Mouse (Mus musculus) stomach, postnatal 0 days (tissue): Measurements from ENCODE around the gene Lias. TPM values are rescaled to one million over a fixed set of nuclear protein-coding genes. Genes with fewer than 3 reads are reported as not detected.

Experiments used
- ATAC-seq: fragments of 200-750 bp; cut with Nextera tagmentation; 2 replicates; pipeline ENCODE4 v1.8.0; 2017; ENCODE audit not compliant: low FRiP score, low TSS enrichment
- DNase-seq: peaks from one replicate; pipeline ENCODE4 v3.0.0-alpha.2; 2016; ENCODE audit warnings: low spot score
- H3K27ac ChIP-seq: fragments of 300-500 bp; sonication (generic); replicated peaks from 2 replicates; pipeline ENCODE4 v1.5.1; 2014; ENCODE audit warnings: mild to moderate bottlenecking, control low read depth
- H3K27me3 ChIP-seq: fragments of 300-500 bp; sonication (generic); 2 replicates; pipeline ENCODE4 v1.6.1; 2014; ENCODE audit warnings: low read length; ENCODE audit not compliant: control insufficient read depth, insufficient read depth
- H3K36me3 ChIP-seq: fragments of 300-500 bp; sonication (generic); 2 replicates; pipeline ENCODE4 v1.6.1; 2014; ENCODE audit warnings: low read length, mixed read lengths; ENCODE audit not compliant: control insufficient read depth, insufficient read depth
- H3K4me1 ChIP-seq: fragments of 300-500 bp; sonication (generic); replicated peaks from 2 replicates; pipeline ENCODE4 v1.6.1; 2014; ENCODE audit warnings: antibody characterized with exemption; ENCODE audit not compliant: control insufficient read depth, insufficient read depth
- H3K4me2 ChIP-seq: fragments of 300-500 bp; sonication (generic); replicated peaks from 2 replicates; pipeline ENCODE4 v1.6.1; 2014; ENCODE audit warnings: low read depth, mild to moderate bottlenecking, control low read depth, moderate library complexity
- H3K4me3 ChIP-seq: fragments of 300-500 bp; sonication (generic); 2 replicates; pipeline ENCODE4 v1.5.1; 2014; ENCODE audit warnings: low read depth, low read length, control low read depth
- H3K9ac ChIP-seq: fragments of 300-500 bp; sonication (generic); 2 replicates; pipeline ENCODE4 v1.6.1; 2014; ENCODE audit warnings: mild to moderate bottlenecking, low read length, control low read depth, mixed read lengths
- H3K9me3 ChIP-seq: fragments of 300-500 bp; sonication (generic); 2 replicates; pipeline ENCODE4 v1.6.1; 2016; ENCODE audit warnings: low read length; ENCODE audit not compliant: control insufficient read depth
- CTCF ChIP-seq: IDR thresholded peaks from 2 replicates; pipeline ENCODE4 v1.5.1; 2016; ENCODE audit warnings: antibody characterized with exemption, low read depth, mild to moderate bottlenecking, moderate library complexity
- EP300 ChIP-seq: optimal IDR thresholded peaks from 2 replicates; pipeline ENCODE3; 2016; ENCODE audit warnings: antibody characterized with exemption
- WGBS: fragments of 180-500 bp; shearing (Covaris S2); extraction: QIAGEN DNeasy Blood & Tissue Kit; methylation state at CpG from one replicate; pipeline ENCODE4 v1.1.7; 2014; 5-methylcytosine and 5-hydroxymethylcytosine counted together
- polyA plus RNA-seq: library from polyadenylated mRNA; unstranded; fragments of >200 nt; fragmentation: Nextera tagmentation; extraction: Ambion mirVana; gene quantifications from 2 replicates; pipeline ENCODE4 v1.2.1, GENCODE M21; 2015

Lias gene
- polyA plus RNA-seq, 1 experiment from 2014 or later, result 43.4 TPM

DNA sequence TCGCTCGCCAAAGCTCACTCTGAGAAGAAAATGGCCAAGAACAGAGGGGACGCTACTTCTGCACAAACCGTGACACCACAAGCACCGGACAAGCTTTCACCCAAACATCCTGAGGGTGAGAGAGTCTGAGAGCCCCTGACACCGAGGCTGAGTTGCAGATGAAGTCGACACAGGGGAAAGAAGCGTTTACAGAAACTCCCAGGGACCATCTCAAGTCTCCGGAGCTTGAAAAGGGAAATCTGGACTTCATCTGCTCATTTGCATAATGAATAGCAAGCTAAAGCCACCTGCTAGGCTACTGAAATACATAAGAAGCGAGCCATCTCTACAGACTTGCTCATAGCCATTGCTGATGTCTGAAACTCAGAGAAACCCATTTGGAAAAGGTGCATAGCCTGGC lies 27.8 kb downstream of the Lias start:
- H3K36me3 ChIP-seq, result peaks cover 19% of the 10 kb centered on the region
- 83% methylated on average over 10 of the region's 10 CpGs for WGBS

DNA sequence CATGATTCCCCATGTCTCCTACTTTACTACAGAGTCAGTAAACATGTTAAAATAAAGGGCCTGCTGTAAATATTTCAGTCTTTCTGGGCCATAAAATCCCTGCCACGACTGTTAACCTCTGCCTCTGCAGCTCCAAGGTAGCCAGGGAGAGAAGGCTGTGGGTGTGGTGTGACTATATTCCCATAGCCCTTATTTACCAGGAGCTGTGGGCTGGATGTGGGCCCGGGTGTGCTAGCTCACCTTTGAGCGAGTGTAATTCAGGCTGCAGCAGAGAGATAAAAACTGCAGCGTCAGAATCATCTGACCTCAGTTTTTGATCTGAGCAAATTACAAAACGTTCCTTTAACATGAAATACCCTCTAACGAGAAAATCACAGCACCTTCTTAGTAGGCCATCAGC lies 29.5 kb downstream of the Lias start:
- peaks cover 19% of the 10 kb centered on the region for H3K36me3 ChIP-seq
- no peaks in the 10 kb centered on the region; the same call in 1 of the 2 replicates for H3K4me1 ChIP-seq
- WGBS, result 61% methylated on average over 6 of the region's 6 CpGs
- no peak overlapping the region for H3K9ac ChIP-seq
- no peak overlapping the region for H3K27ac ChIP-seq
- H3K27me3 ChIP-seq, result no peaks in the 10 kb centered on the region
- H3K9me3 ChIP-seq, result no peaks in the 10 kb centered on the region
- no peak overlapping the region for H3K4me3 ChIP-seq
- TF ChIP-seq EP300 (no peak), CTCF (no peak)
- DNase-seq (peak; percentile 58), ATAC-seq (no peak)
- no peak overlapping the region for H3K4me2 ChIP-seq

More for the DNA sequence above, 27.8 kb downstream of the Lias start:
- no peak for ATAC-seq
- H3K4me3 ChIP-seq, result no peak overlapping the region
- H3K9ac ChIP-seq, result no peak overlapping the region
- no peak for DNase-seq
- no peak overlapping the region for H3K27ac ChIP-seq
- no peaks in the 10 kb centered on the region for H3K9me3 ChIP-seq
- no peaks in the 10 kb centered on the region; the same call in 1 of the 2 replicates for H3K4me1 ChIP-seq
- TF ChIP-seq EP300 (no peak), CTCF (no peak)
- H3K27me3 ChIP-seq, result no peaks in the 10 kb centered on the region
- H3K4me2 ChIP-seq, result no peak overlapping the region

DNA sequence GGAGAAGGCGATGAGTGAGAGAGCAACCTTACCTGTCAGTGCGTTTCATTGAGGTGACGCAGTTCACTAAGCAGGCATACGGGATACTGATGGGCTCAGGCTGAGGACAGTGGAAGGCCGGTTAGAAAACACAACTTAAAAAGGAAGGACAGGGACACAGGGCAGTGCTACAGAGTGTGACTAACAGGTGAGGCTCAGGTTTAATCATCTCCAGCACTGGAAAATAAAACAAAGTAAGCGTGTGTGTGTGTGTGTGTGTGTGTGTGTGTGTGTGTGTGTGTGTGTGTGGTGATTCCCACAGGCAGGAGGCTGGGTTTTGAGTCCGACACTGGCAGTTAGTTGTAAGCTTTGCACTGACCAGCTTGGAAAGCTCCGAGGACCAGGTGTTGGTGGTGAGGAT lies 31.5 kb downstream of the Lias start:
- no peak overlapping the region for H3K9ac ChIP-seq
- 87% methylated on average over 8 of the region's 8 CpGs for WGBS
- no peak overlapping the region for H3K4me3 ChIP-seq
- DNase-seq (no peak), ATAC-seq (no peak)
- no peak for TF ChIP-seq EP300
- no peak for TF ChIP-seq CTCF
- H3K4me2 ChIP-seq, result no peak overlapping the region
- no peaks in the 10 kb centered on the region for H3K27me3 ChIP-seq
- H3K9me3 ChIP-seq, result no peaks in the 10 kb centered on the region
- no peak overlapping the region for H3K27ac ChIP-seq
- H3K4me1 ChIP-seq, result no peaks in the 10 kb centered on the region
- peaks cover 15% of the 10 kb centered on the region; the same call in 1 of the 2 replicates for H3K36me3 ChIP-seq

DNA sequence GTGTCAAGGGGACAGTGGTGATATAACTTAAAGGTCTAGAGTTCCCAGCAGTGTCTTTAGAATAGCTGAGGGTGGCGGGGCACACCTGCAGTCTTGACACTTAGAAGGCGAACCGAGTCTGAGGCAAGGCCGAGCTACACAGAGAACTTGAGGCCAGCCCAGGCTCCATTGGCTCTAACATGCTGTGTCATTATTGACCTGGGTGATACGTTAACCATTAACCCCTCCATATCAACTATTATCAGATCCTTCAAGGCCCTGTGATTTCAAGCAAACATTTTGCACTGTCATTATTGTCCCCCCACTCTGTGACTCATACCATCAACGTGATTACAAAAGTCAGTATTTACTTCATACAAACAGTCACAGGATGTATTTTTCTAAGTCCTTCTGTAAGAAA lies 32.9 kb downstream of the Lias start:
- Histone ChIP-seq H3K36me3 (peaks cover 12% of the 10 kb centered on the region; the same call in 1 of the 2 replicates), H3K9ac (no peak overlapping the region), H3K27me3 (no peaks in the 10 kb centered on the region), H3K9me3 (no peaks in the 10 kb centered on the region), H3K4me3 (no peak overlapping the region), H3K4me1 (no peaks in the 10 kb centered on the region; the same call in 1 of the 2 replicates), H3K4me2 (no peak overlapping the region), H3K27ac (peak overlapping the region; percentile 70)
- peak; percentile 89 for ATAC-seq
- 67% methylated on average over 6 of the region's 6 CpGs for WGBS
- TF ChIP-seq EP300, result no peak
- no peak for TF ChIP-seq CTCF
- peak; percentile 75 for DNase-seq

DNA sequence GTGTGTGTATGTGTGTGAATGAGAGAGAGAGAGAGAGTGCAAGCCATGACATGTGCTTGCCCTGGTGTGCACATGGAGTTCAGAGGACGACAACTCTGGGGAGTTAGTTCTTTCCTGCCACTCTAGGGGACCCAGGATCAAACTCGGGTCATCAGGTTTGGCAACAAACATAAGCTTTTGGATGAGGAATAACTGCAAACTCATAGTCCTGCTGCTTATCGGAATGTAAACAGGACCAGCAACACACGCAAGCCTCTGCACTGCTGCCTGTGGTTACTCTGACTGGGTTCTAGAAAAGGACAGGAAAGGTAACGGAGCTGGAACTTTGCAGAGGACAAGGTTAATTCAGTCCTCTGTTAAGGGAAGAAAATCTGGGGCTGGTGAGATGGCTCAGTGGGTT lies 34.0 kb downstream of the Lias start:
- ATAC-seq (peak; percentile 25), DNase-seq (peak; percentile 47)
- WGBS, result 64% methylated on average over 5 of the region's 5 CpGs
- Histone ChIP-seq H3K4me3 (no peak overlapping the region), H3K27ac (peak overlapping the region; percentile 58; the same call in 1 of the 2 replicates), H3K27me3 (no peaks in the 10 kb centered on the region), H3K36me3 (peaks cover 12% of the 10 kb centered on the region; the same call in 1 of the 2 replicates), H3K4me2 (no peak overlapping the region), H3K9me3 (no peaks in the 10 kb centered on the region), H3K9ac (no peak overlapping the region), H3K4me1 (no peaks in the 10 kb centered on the region; the same call in 1 of the 2 replicates)
- no peak for TF ChIP-seq CTCF
- TF ChIP-seq EP300, result no peak

DNA sequence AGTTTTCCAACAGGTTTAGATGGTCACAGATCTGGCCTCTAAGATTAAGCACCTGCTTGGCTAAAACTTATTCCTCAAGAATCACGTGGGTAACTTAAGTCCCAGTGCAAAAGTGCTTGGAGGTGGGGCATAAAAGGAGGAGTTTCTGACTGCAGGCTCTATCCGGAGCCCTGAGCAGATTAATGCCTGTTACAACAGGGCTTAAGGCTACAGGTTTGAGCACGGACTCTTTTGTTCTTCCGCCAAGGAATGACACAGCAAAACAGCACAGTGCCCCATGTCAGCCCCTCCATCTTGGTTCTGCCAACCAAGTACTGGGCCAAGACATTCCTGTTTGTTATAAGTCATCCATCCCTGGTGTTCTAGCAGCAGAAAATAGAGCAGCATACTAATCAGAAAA lies 37.0 kb downstream of the Lias start:
- Histone ChIP-seq H3K4me1 (no peaks in the 10 kb centered on the region; the same call in 1 of the 2 replicates), H3K4me3 (no peak overlapping the region), H3K4me2 (0 out of 2 replicates have a peak overlapping the region, but pooled peaks have one; percentile 3), H3K36me3 (no peaks in the 10 kb centered on the region), H3K27me3 (no peaks in the 10 kb centered on the region), H3K9me3 (no peaks in the 10 kb centered on the region), H3K9ac (no peak overlapping the region), H3K27ac (peak overlapping the region; percentile 88)
- DNase-seq, result peak; percentile 65
- TF ChIP-seq EP300 (no peak), CTCF (no peak)
- 29% methylated on average over 4 of the region's 4 CpGs for WGBS
- ATAC-seq, result peak; percentile 71
